Comparison of ENCODE assay signal across 8 mouse cellular contexts in the genomic region with DNA sequence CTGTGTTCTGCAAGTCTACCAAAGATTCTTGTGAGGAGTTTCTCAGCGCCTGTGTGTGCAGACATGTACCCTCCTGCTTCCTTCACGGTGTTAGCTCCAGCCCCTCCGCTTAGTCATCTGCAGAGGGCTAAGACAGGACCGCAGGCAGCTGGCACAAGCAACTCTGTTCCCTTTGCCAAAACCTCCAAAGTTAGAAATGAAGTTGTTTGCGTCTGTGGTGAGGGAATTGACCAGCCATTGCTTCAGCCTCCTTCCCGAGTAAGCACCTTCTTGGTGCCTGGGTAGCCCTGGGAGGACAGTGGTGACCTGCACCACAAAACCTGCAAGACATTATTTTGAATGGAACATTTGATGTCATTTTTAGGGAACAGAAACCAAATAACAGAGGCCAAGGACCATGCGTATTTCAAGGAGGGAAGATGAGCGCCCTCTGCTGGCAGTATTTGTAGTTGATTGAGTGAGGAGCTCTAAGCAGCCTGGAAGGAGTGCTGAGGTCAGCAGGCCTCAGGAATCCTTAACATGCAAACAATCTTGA. TPM values are rescaled to one million over a fixed set of nuclear protein-coding genes. Genes with fewer than 3 reads are reported as not detected.
DNase-seq lines count a peak whose midpoint lies in the region; ATAC-seq lines count a peak whose summit lies in the region.

No protein-coding gene starts in this region.

- no peak overlapping the region for H3K4me2 ChIP-seq in midbrain, embryonic 15.5 days
- no peak overlapping the region for H3K4me2 ChIP-seq in limb, embryonic 11.5 days (ENCODE audit: low read depth, severe bottlenecking)

- H3K27me3 ChIP-seq in midbrain, embryonic 10.5 days (ENCODE audit: low read depth, poor library complexity, severe bottlenecking), result no peaks in the 10 kb centered on the region
- no peaks in the 10 kb centered on the region for H3K27me3 ChIP-seq in midbrain, embryonic 15.5 days (replicated peaks)
- no peaks in the 10 kb centered on the region for H3K27me3 ChIP-seq in limb, embryonic 11.5 days (ENCODE audit: control insufficient read depth, insufficient read depth, low read length)

- no peaks in the 10 kb centered on the region for H3K9me3 ChIP-seq in midbrain, embryonic 10.5 days (replicated peaks)
- no peaks in the 10 kb centered on the region for H3K9me3 ChIP-seq in midbrain, embryonic 15.5 days
- no peaks in the 10 kb centered on the region for H3K9me3 ChIP-seq in limb, embryonic 11.5 days (ENCODE audit: control insufficient read depth, low read length)

- DNase-seq in midbrain, embryonic 10.5 days (ENCODE audit: low spot score), result peak; percentile 78
- DNase-seq in embryo, embryonic 11 days, result peak; percentile 88
- peak; percentile 74 to 88 for DNase-seq in gastrocnemius, postnatal 4 days (ENCODE audit: low spot score in 2 of 2)
- peak; percentile 84 for DNase-seq in kidney, adult 11 months
- peak; percentile 90 for DNase-seq in limb, embryonic 11.5 days (ENCODE audit: low spot score)
- peak; percentile 69 to 83 for DNase-seq in monocyte, adult 2 months (ENCODE audit: low read depth in 1 of 2, low spot score in 2 of 2)
- peak; percentile 81 to 87 for DNase-seq in spleen, postnatal 36 days (ENCODE audit: low spot score in 2 of 2)

- no peak overlapping the region for H3K27ac ChIP-seq in midbrain, embryonic 10.5 days (replicated peaks)
- H3K27ac ChIP-seq in midbrain, embryonic 15.5 days, result no peak overlapping the region
- H3K27ac ChIP-seq in limb, embryonic 11.5 days (replicated peaks; ENCODE audit: low read depth, low read length), result no peak overlapping the region

- no peaks in the 10 kb centered on the region for H3K4me1 ChIP-seq in midbrain, embryonic 10.5 days
- no peaks in the 10 kb centered on the region for H3K4me1 ChIP-seq in midbrain, embryonic 15.5 days
- no peaks in the 10 kb centered on the region for H3K4me1 ChIP-seq in limb, embryonic 11.5 days (ENCODE audit: control insufficient read depth, insufficient read depth, low read length)

- 55% methylated on average over 8 of the region's 8 CpGs for whole genome bisulfite sequencing in midbrain, embryonic 10.5 days
- WGBS in midbrain, embryonic 15.5 days, result 55% methylated on average over 8 of the region's 8 CpGs
- WGBS in limb, embryonic 11.5 days, result 59% methylated on average over 8 of the region's 8 CpGs

- ATAC-seq in midbrain, embryonic 15.5 days (replicated peaks), result no peak
- ATAC-seq in limb, embryonic 11.5 days (ENCODE audit: insufficient number of reproducible peaks, low FRiP score, low TSS enrichment, low read depth), result no peak

- H3K9ac ChIP-seq in midbrain, embryonic 15.5 days, result no peak overlapping the region
- H3K9ac ChIP-seq in limb, embryonic 11.5 days (ENCODE audit: low read length), result no peak overlapping the region

- no peak overlapping the region for H3K4me3 ChIP-seq in midbrain, embryonic 10.5 days
- H3K4me3 ChIP-seq in midbrain, embryonic 15.5 days, result no peak overlapping the region
- no peak overlapping the region for H3K4me3 ChIP-seq in limb, embryonic 11.5 days (ENCODE audit: low read depth, low read length)

- H3K36me3 ChIP-seq in midbrain, embryonic 10.5 days, result peaks cover 16% of the 10 kb centered on the region
- H3K36me3 ChIP-seq in midbrain, embryonic 15.5 days (replicated peaks), result 0 out of 2 replicates have a peak, but pooled peaks cover 3% of the 10 kb centered on the region
- H3K36me3 ChIP-seq in limb, embryonic 11.5 days (ENCODE audit: control insufficient read depth, insufficient read depth, low read length), result no peaks in the 10 kb centered on the region; the same call in 1 of the 2 replicates

RNA-seq across cellular contexts. Expression of a gene that starts 6.4 kb away (rescaled TPM):
- polyA plus RNA-seq in midbrain, embryonic 10.5 days (2016; fragmentation: Nextera tagmentation; extraction: Ambion mirVana), result 88.3 and 93.9 TPM in 2 replicates
- polyA plus RNA-seq in midbrain, embryonic 15.5 days (2015; fragmentation: Nextera tagmentation; extraction: Ambion mirVana), result 127 and 129 TPM in 2 replicates
- 10 to 100 TPM; 61.7 to 68.1 TPM for total RNA-seq in gastrocnemius, postnatal 4 days (2021)
- polyA plus RNA-seq in limb, embryonic 11.5 days (2014; fragmentation: Nextera tagmentation; extraction: Ambion mirVana), result 92.3 and 93.6 TPM in 2 replicates

RNA-seq across cellular contexts. Expression of a gene that starts 40.1 kb away (rescaled TPM):
- polyA plus RNA-seq in midbrain, embryonic 10.5 days (2016; fragmentation: Nextera tagmentation; extraction: Ambion mirVana), result 11.5 and 13.3 TPM in 2 replicates
- polyA plus RNA-seq in midbrain, embryonic 15.5 days (2015; fragmentation: Nextera tagmentation; extraction: Ambion mirVana), result 25.0 and 27.7 TPM in 2 replicates
- 10 to 100 TPM; 52.6 TPM for total RNA-seq in gastrocnemius, postnatal 4 days (2021)
- 23.7 and 25.4 TPM in 2 replicates for polyA plus RNA-seq in limb, embryonic 11.5 days (2014; fragmentation: Nextera tagmentation; extraction: Ambion mirVana)
